Mouse (Mus musculus) hindbrain, postnatal 0 days (tissue): ENCODE data around the gene H2-Ab1. TPM values are rescaled to one million over a fixed set of nuclear protein-coding genes. Genes with fewer than 3 reads are reported as not detected.

Experiments
- ATAC-seq: fragments of 200-750 bp; cut with Nextera tagmentation; 2 replicates; pipeline ENCODE4 v1.8.0; 2017; ENCODE audit warnings: mild to moderate bottlenecking, moderate TSS enrichment, moderate library complexity
- DNase-seq: peaks from one replicate; pipeline ENCODE4 v3.0.0-alpha.2; 2015; ENCODE audit warnings: low spot score
- H3K27ac ChIP-seq: fragments of 300-500 bp; sonication (generic); 2 replicates; pipeline ENCODE4 v1.5.1; 2014; ENCODE audit warnings: mild to moderate bottlenecking
- H3K27me3 ChIP-seq: fragments of 300-500 bp; sonication (generic); 2 replicates; pipeline ENCODE4 v1.6.1; 2014; ENCODE audit warnings: low read length, mixed read lengths; ENCODE audit not compliant: insufficient read depth
- H3K36me3 ChIP-seq: fragments of 300-500 bp; sonication (generic); 2 replicates; pipeline ENCODE4 v1.6.1; 2014; ENCODE audit warnings: low read length, mixed read lengths; ENCODE audit not compliant: insufficient read depth
- H3K4me1 ChIP-seq: fragments of 300-500 bp; sonication (generic); 2 replicates; pipeline ENCODE4 v1.6.1; 2014; ENCODE audit warnings: antibody characterized with exemption, low read length, mixed read lengths; ENCODE audit not compliant: insufficient read depth
- H3K4me2 ChIP-seq: fragments of 300-500 bp; sonication (generic); 2 replicates; pipeline ENCODE4 v1.6.1; 2014; ENCODE audit warnings: low read depth, mild to moderate bottlenecking, low read length, moderate library complexity, mixed read lengths
- H3K4me3 ChIP-seq: fragments of 300-500 bp; sonication (generic); 2 replicates; pipeline ENCODE4 v1.5.1; 2014; ENCODE audit warnings: low read length
- H3K9ac ChIP-seq: fragments of 300-500 bp; sonication (generic); replicated peaks from 2 replicates; pipeline ENCODE4 v1.6.1; 2014; ENCODE audit warnings: mild to moderate bottlenecking, low read length, moderate library complexity, mixed read lengths
- H3K9me3 ChIP-seq: fragments of 300-500 bp; sonication (generic); 2 replicates; pipeline ENCODE4 v1.6.1; 2016; ENCODE audit warnings: low read length, mixed read lengths
- CTCF ChIP-seq: IDR thresholded peaks from 2 replicates; pipeline ENCODE4 v1.5.1; 2016; ENCODE audit warnings: antibody characterized with exemption, control low read depth, low read depth
- WGBS: fragments of 180-500 bp; shearing (Covaris S2); extraction: QIAGEN DNeasy Blood & Tissue Kit; methylation state at CpG from one replicate; pipeline ENCODE4 v1.1.7; 2014; 5-methylcytosine and 5-hydroxymethylcytosine counted together
- polyA plus RNA-seq: library from polyadenylated mRNA; unstranded; fragments of >200 nt; fragmentation: Nextera tagmentation; extraction: Ambion mirVana; gene quantifications from 2 replicates; pipeline ENCODE4 v1.2.1, GENCODE M21; 2015
- total RNA-seq: library from RNA; depleted of rRNA; stranded (reverse); fragments of >200 nt; gene quantifications from 2 replicates; pipeline ENCODE4 v1.2.3, GENCODE M21; 2014; rRNA removed

H2-Ab1 gene
- total and polyA plus RNA-seq, 2 experiments from 2014 or later = 1.1 to 2.9 TPM

DNA sequence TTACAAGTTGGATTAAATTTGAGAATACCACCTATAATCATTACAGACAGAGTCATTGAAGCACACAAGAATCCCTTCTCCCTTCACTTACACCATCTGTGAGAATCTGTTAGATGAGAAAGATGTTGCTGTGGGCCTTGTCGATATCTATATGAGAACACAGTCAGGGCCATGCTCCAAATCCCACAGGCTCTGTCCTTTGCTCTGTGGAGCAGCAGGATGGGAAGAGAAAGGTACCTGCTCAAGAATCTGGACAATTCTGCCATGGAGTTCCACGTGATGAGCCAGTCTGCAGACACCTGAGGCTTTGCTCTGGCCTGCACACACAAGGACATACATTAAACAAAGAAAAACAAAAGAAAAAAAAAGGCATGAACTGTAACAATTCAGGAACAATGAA is 59.2 kb downstream of the H2-Ab1 start:
- Histone ChIP-seq H3K27me3 (no peaks in the 10 kb centered on the region), H3K4me1 (no peaks in the 10 kb centered on the region), H3K36me3 (no peaks in the 10 kb centered on the region), H3K27ac (no peak overlapping the region), H3K9ac (no peak overlapping the region), H3K4me2 (no peak overlapping the region), H3K4me3 (no peak overlapping the region), H3K9me3 (no peaks in the 10 kb centered on the region)
- DNase-seq (no peak), ATAC-seq (no peak)
- WGBS = 68% methylated on average over 2 of the region's 2 CpGs
- no peak for TF ChIP-seq CTCF

DNA sequence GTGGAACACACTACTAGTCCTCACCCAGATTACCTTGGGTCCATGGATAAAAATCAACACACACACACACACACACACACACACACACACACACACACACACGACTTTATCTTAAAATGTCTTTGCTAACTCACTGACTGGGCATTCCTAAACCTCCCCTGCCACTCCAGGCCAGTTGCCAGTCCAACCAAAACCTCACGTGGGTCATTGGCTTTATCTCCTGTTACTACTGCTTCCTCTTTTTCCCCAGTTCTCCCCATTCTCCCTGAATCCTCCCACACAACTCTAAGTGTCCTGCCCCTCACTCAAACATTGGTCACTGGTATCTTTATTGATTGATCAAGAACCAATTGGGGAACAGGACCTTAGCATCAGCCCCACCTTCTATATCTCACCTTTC is 59.8 kb downstream of the H2-Ab1 start:
- no peaks in the 10 kb centered on the region for H3K27me3 ChIP-seq
- no peak for ATAC-seq
- no peak for DNase-seq
- no peak overlapping the region for H3K4me2 ChIP-seq
- H3K36me3 ChIP-seq = no peaks in the 10 kb centered on the region
- 51% methylated on average over 2 of the region's 2 CpGs for WGBS
- no peak for TF ChIP-seq CTCF
- no peaks in the 10 kb centered on the region for H3K4me1 ChIP-seq
- H3K9me3 ChIP-seq = no peaks in the 10 kb centered on the region
- no peak overlapping the region for H3K27ac ChIP-seq
- H3K9ac ChIP-seq = no peak overlapping the region
- H3K4me3 ChIP-seq = no peak overlapping the region

Other genes with a start within 250 kb of the H2-Ab1 start
- 19.1 and 22.1 TPM in 2 replicates for gene Ring1, start 233.0 kb upstream of the H2-Ab1 start, total RNA-seq
- 19.2 and 20.0 TPM in 2 replicates for gene Ring1, start 233.0 kb upstream of the H2-Ab1 start, polyA plus RNA-seq
- 78.3 and 87.4 TPM in 2 replicates for gene H2-Ke6, start 229.6 kb upstream of the H2-Ab1 start, total RNA-seq
- gene H2-Ke6, start 229.6 kb upstream of the H2-Ab1 start, polyA plus RNA-seq = 74.9 and 78.9 TPM in 2 replicates
- 188 and 250 TPM in 2 replicates for gene Slc39a7, start 226.0 kb upstream of the H2-Ab1 start, total RNA-seq
- gene Slc39a7, start 226.0 kb upstream of the H2-Ab1 start, polyA plus RNA-seq = 148 and 150 TPM in 2 replicates
- 51.5 and 64.8 TPM in 2 replicates for gene Rxrb, start 225.9 kb upstream of the H2-Ab1 start, total RNA-seq
- 48.7 and 49.2 TPM in 2 replicates for gene Rxrb, start 225.9 kb upstream of the H2-Ab1 start, polyA plus RNA-seq
- gene Col11a2, start 218.3 kb upstream of the H2-Ab1 start, total RNA-seq = 12.1 and 16.7 TPM in 2 replicates
- gene Col11a2, start 218.3 kb upstream of the H2-Ab1 start, polyA plus RNA-seq = 5.4 TPM in 2 replicates
- gene H2-Oa, start 165.3 kb upstream of the H2-Ab1 start, total RNA-seq = not detected in 2 replicates
- 0.23 and 0.31 TPM in 2 replicates for gene H2-Oa, start 165.3 kb upstream of the H2-Ab1 start, polyA plus RNA-seq
- 30.9 and 31.3 TPM in 2 replicates for gene H2-DMa, start 138.1 kb upstream of the H2-Ab1 start, total RNA-seq
- gene H2-DMa, start 138.1 kb upstream of the H2-Ab1 start, polyA plus RNA-seq = 23.5 and 24.1 TPM in 2 replicates
- 180 and 195 TPM in 2 replicates for gene Brd2, start 135.1 kb upstream of the H2-Ab1 start, total RNA-seq
- 101 and 108 TPM in 2 replicates for gene Brd2, start 135.1 kb upstream of the H2-Ab1 start, polyA plus RNA-seq
- 0.16 TPM in 1 of 2 replicates, not detected in the other for gene H2-DMb2, start 114.4 kb upstream of the H2-Ab1 start, total RNA-seq
- 0.58 and 0.59 TPM in 2 replicates for gene H2-DMb2, start 114.4 kb upstream of the H2-Ab1 start, polyA plus RNA-seq
- 1.8 and 3.0 TPM in 2 replicates for gene H2-DMb1, start 104.6 kb upstream of the H2-Ab1 start, total RNA-seq
- gene H2-DMb1, start 104.6 kb upstream of the H2-Ab1 start, polyA plus RNA-seq = 1.4 and 1.8 TPM in 2 replicates
- 14.0 and 14.1 TPM in 2 replicates for gene Tap1, start 70.1 kb upstream of the H2-Ab1 start, total RNA-seq
- gene Tap1, start 70.1 kb upstream of the H2-Ab1 start, polyA plus RNA-seq = 8.0 and 8.1 TPM in 2 replicates
- 0.68 and 4.3 TPM in 2 replicates for gene Psmb9, start 69.9 kb upstream of the H2-Ab1 start, total RNA-seq
- gene Psmb9, start 69.9 kb upstream of the H2-Ab1 start, polyA plus RNA-seq = 2.8 and 4.2 TPM in 2 replicates
- gene Psmb8, start 60.0 kb upstream of the H2-Ab1 start, total RNA-seq = 2.8 and 5.0 TPM in 2 replicates
- gene Psmb8, start 60.0 kb upstream of the H2-Ab1 start, polyA plus RNA-seq = 6.5 and 6.9 TPM in 2 replicates
- 0.89 and 1.8 TPM in 2 replicates for gene Tap2, start 54.2 kb upstream of the H2-Ab1 start, total RNA-seq
- gene Tap2, start 54.2 kb upstream of the H2-Ab1 start, polyA plus RNA-seq = 3.8 and 6.5 TPM in 2 replicates
- gene H2-Ob, start 18.8 kb upstream of the H2-Ab1 start, total RNA-seq = 0.14 and 0.42 TPM in 2 replicates
- gene H2-Ob, start 18.8 kb upstream of the H2-Ab1 start, polyA plus RNA-seq = 0.13 and 0.35 TPM in 2 replicates
- gene H2-Aa, start 30.1 kb downstream of the H2-Ab1 start, total RNA-seq = 1.0 and 1.3 TPM in 2 replicates
- gene H2-Aa, start 30.1 kb downstream of the H2-Ab1 start, polyA plus RNA-seq = 0.95 and 1.4 TPM in 2 replicates
- gene H2-Eb1, start 48.2 kb downstream of the H2-Ab1 start, total RNA-seq = 0.52 and 0.93 TPM in 2 replicates
- gene H2-Eb1, start 48.2 kb downstream of the H2-Ab1 start, polyA plus RNA-seq = 4.1 and 5.3 TPM in 2 replicates
- 0.05 and 0.07 TPM in 2 replicates for gene H2-Eb2, start 68.0 kb downstream of the H2-Ab1 start, total RNA-seq
- gene H2-Eb2, start 68.0 kb downstream of the H2-Ab1 start, polyA plus RNA-seq = 0.10 and 0.20 TPM in 2 replicates
- not detected in 2 replicates for gene Btnl2, start 97.1 kb downstream of the H2-Ab1 start, total RNA-seq
- gene Btnl2, start 97.1 kb downstream of the H2-Ab1 start, polyA plus RNA-seq = 0.08 TPM in 1 of 2 replicates, not detected in the other
- not detected in 2 replicates for gene Btnl1, start 119.4 kb downstream of the H2-Ab1 start, total RNA-seq
- gene Btnl1, start 119.4 kb downstream of the H2-Ab1 start, polyA plus RNA-seq = not detected in 2 replicates
- gene BC051142, start 141.1 kb downstream of the H2-Ab1 start, total RNA-seq = 5.2 and 6.8 TPM in 2 replicates
- gene BC051142, start 141.1 kb downstream of the H2-Ab1 start, polyA plus RNA-seq = 4.4 and 5.0 TPM in 2 replicates
- not detected in 2 replicates for gene Btnl4, start 219.6 kb downstream of the H2-Ab1 start, total RNA-seq
- not detected in 2 replicates for gene Btnl4, start 219.6 kb downstream of the H2-Ab1 start, polyA plus RNA-seq